Mouse (Mus musculus) liver, embryonic 14.5 days (tissue): ENCODE data around the gene Tecpr1.

ENCODE experiments used
- CTCF ChIP-seq: IDR thresholded peaks from 2 replicates; pipeline ENCODE4 v1.5.1; 2016; ENCODE audit warnings: antibody characterized with exemption, low read depth, control low read depth
- EP300 ChIP-seq: IDR thresholded peaks from 2 replicates; pipeline ENCODE4 v1.6.1; 2016; ENCODE audit warnings: antibody characterized with exemption, low read depth

DNA sequence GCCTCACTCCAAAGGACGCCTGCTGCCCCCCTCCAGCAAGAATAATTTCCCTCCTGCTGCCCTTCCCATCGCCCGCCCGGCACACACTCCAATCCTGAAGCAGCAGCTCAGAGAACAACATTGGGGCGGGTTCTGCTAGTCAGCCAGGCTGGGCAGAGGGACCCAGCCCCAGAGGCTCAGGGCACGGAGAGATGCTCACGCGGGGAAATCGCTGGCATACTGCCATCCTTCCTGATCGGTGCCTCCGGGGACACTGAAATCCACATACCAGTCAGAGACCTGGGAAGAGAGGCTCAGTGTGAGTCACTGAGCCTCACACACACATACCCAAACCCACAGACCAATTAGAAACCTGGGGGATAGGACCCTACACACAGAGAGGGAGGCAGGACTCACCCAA is 22.8 kb downstream of the Tecpr1 start:
- no peak for TF ChIP-seq CTCF
- no peak for TF ChIP-seq EP300
